Mouse (Mus musculus): ENCODE results near the gene Bex6. TPM values are rescaled to one million over a fixed set of nuclear protein-coding genes. Genes with fewer than 3 reads are reported as not detected.

Gene Bex6
- not detected for total RNA-seq (2023)

GRCm38 (mm10) chr16:32179333-32179901, at the start of gene Bex6:
Gene Bex6, plus strand, starts transcription at chr16:32179823.

DNA sequence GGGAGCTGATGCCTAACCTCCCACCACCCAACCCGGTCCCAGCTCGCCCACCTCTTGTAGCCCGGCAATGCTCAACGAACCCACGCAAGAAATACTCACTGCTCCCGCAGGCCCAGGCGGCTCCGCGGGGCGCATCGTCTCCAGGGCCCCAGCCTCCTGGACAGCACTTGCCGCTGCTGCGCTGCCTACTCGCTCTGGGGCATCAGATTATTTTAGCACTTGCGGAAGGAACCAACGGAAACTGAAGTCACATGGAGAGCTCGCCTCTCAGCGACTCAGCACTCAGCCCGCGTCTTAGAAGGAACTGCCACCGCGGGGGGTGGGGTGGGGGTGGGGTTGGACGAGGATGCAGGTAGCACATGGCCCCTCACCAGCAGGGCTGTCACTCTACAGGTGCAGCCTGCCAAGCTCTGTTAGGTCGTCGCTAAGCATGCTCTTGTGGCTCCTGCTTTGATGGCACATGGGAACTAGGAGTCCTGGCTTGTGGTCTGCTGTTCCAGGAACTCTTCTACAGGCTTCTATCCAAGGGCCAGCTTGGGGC, 14.3 kb upstream of the Bex6 start, which contains the start of gene Nrros:
TSS of gene Nrros (minus strand) at position 314 of the 541 bp plus-strand sequence.

Other genes with a start within 250 kb of the Bex6 start
- gene Pigz, start 246.0 kb upstream of the Bex6 start, total RNA-seq (2023) = not detected
- 14.5 TPM for gene 0610012G03Rik, start 231.3 kb upstream of the Bex6 start, total RNA-seq (2023)
- gene Ncbp2, start 231.3 kb upstream of the Bex6 start, total RNA-seq (2023) = 19.1 TPM
- gene Senp5, start 176.5 kb upstream of the Bex6 start, total RNA-seq (2023) = 21.9 TPM
- gene Pak2, start 100.5 kb upstream of the Bex6 start, total RNA-seq (2023) = 102 TPM
- gene Pigx, start 80.1 kb upstream of the Bex6 start, total RNA-seq (2023) = 38.4 TPM
- gene Cep19, start 80.0 kb upstream of the Bex6 start, total RNA-seq (2023) = 4.1 TPM
- gene Nrros, start 14.2 kb upstream of the Bex6 start, total RNA-seq (2023) = 73.9 TPM
- 9.7 TPM for gene Fbxo45, start 67.3 kb downstream of the Bex6 start, total RNA-seq (2023)
- 11.8 TPM for gene Wdr53, start 67.4 kb downstream of the Bex6 start, total RNA-seq (2023)
- gene Smco1, start 91.6 kb downstream of the Bex6 start, total RNA-seq (2023) = 0.53 TPM
- gene Rnf168, start 97.6 kb downstream of the Bex6 start, total RNA-seq (2023) = 18.6 TPM
- gene Ubxn7, start 152.4 kb downstream of the Bex6 start, total RNA-seq (2023) = 89.5 TPM
- not detected for gene Tm4sf19, start 220.7 kb downstream of the Bex6 start, total RNA-seq (2023)
- gene Tctex1d2, start 239.9 kb downstream of the Bex6 start, total RNA-seq (2023) = 0.97 TPM